Mouse (Mus musculus): ENCODE measurements around the gene Rcan2. TPM values are rescaled to one million over a fixed set of nuclear protein-coding genes. Genes with fewer than 3 reads are reported as not detected.
"Not testable (repeated sequence)": the region's sequence is repeated elsewhere in the genome, so short reads cannot be mapped to it uniquely, and the experiment has no call there.

Gene Rcan2
- total RNA-seq, 2 experiments from 2014 or later, result 61.8 to 70.1 TPM

GRCm38 (mm10) chr17:43824781-43825410 is 23.7 kb downstream of the Rcan2 start:
- DNase-seq (ENCODE audit: extremely low spot score in 1 of 2, low spot score in 1 of 2), result no peak

- DNase-seq (ENCODE audit: extremely low spot score in 1 of 2, low spot score in 1 of 2), result not testable (repeated sequence)
These were observed 24.2 kb downstream of the Rcan2 start for GRCm38 (mm10) chr17:43825411-43825785.

- no peak for DNase-seq (ENCODE audit: extremely low spot score in 1 of 2, low spot score in 1 of 2)
These were observed 26.1 kb downstream of the Rcan2 start for GRCm38 (mm10) chr17:43827261-43827660.

GRCm38 (mm10) chr17:43832401-43833124 is 31.4 kb downstream of the Rcan2 start:
- no peak for DNase-seq (ENCODE audit: extremely low spot score in 1 of 2, low spot score in 1 of 2)

GRCm38 (mm10) chr17:43840208-43840607 is 39.1 kb downstream of the Rcan2 start:
- DNase-seq (ENCODE audit: extremely low spot score in 1 of 2, low spot score in 1 of 2), result no peak

GRCm38 (mm10) chr17:43846714-43847113 is 45.6 kb downstream of the Rcan2 start:
- no peak for DNase-seq (ENCODE audit: extremely low spot score in 1 of 2, low spot score in 1 of 2)

- DNase-seq (ENCODE audit: extremely low spot score in 1 of 2, low spot score in 1 of 2), result no peak
These were observed 47.8 kb downstream of the Rcan2 start for GRCm38 (mm10) chr17:43848903-43849302.

GRCm38 (mm10) chr17:43855132-43855531 is 54.0 kb downstream of the Rcan2 start:
- no peak for DNase-seq (ENCODE audit: extremely low spot score in 1 of 2, low spot score in 1 of 2)

GRCm38 (mm10) chr17:43856081-43856480 is 54.9 kb downstream of the Rcan2 start:
- no peak for DNase-seq (ENCODE audit: extremely low spot score in 1 of 2, low spot score in 1 of 2)

- DNase-seq (ENCODE audit: extremely low spot score in 1 of 2, low spot score in 1 of 2), result no peak
These were observed 67.7 kb downstream of the Rcan2 start for GRCm38 (mm10) chr17:43868808-43869207.

- peak; percentile 78 to 95 for DNase-seq (ENCODE audit: extremely low spot score in 1 of 2, low spot score in 1 of 2)
These were observed 68.5 kb downstream of the Rcan2 start for GRCm38 (mm10) chr17:43869677-43870076.

GRCm38 (mm10) chr17:43874417-43874816 is 73.3 kb downstream of the Rcan2 start:
- DNase-seq (ENCODE audit: extremely low spot score in 1 of 2, low spot score in 1 of 2), result no peak

GRCm38 (mm10) chr17:43877425-43877824 is 76.3 kb downstream of the Rcan2 start:
- no peak for DNase-seq (ENCODE audit: extremely low spot score in 1 of 2, low spot score in 1 of 2)

GRCm38 (mm10) chr17:43883016-43883415 is 81.9 kb downstream of the Rcan2 start:
- DNase-seq (ENCODE audit: extremely low spot score in 1 of 2, low spot score in 1 of 2), result no peak

- DNase-seq (ENCODE audit: extremely low spot score in 1 of 2, low spot score in 1 of 2), result no peak
These were observed 85.1 kb downstream of the Rcan2 start for GRCm38 (mm10) chr17:43886262-43886661.

GRCm38 (mm10) chr17:43887931-43888330 is 86.8 kb downstream of the Rcan2 start:
- DNase-seq (ENCODE audit: extremely low spot score in 1 of 2, low spot score in 1 of 2), result no peak

GRCm38 (mm10) chr17:43897346-43897745 is 96.2 kb downstream of the Rcan2 start:
- no peak for DNase-seq (ENCODE audit: extremely low spot score in 1 of 2, low spot score in 1 of 2)

- no peak for DNase-seq (ENCODE audit: extremely low spot score in 1 of 2, low spot score in 1 of 2)
These were observed 98.4 kb downstream of the Rcan2 start for GRCm38 (mm10) chr17:43899405-43900092.

GRCm38 (mm10) chr17:43900133-43900532 is 99.0 kb downstream of the Rcan2 start:
- DNase-seq (ENCODE audit: extremely low spot score in 1 of 2, low spot score in 1 of 2), result no peak

- DNase-seq (ENCODE audit: extremely low spot score in 1 of 2, low spot score in 1 of 2), result no peak
These were observed 100.3 kb downstream of the Rcan2 start for GRCm38 (mm10) chr17:43901474-43901873.

Measured in layer of hippocampus, postnatal 25 days (tissue).